Mouse (Mus musculus): ENCODE measurements around the gene Tgfbr2.

- TF ChIP-seq CTCF (conservative IDR thresholded peaks at IDR 0.05; ENCODE audit: low read length) (no peak), POU5F1 (IDR thresholded peaks at IDR 0.05; ENCODE audit: borderline replicate concordance, low read length) (no peak)
Measured at GRCm38 (mm10) chr9:116219234-116220158, 44.3 kb upstream of the Tgfbr2 start.
